Mouse (Mus musculus) heart, adult 2 months (tissue): ENCODE measurements at regions not wholly inside any gene's neighbourhood (a gene's known extent, or its start where the extent isn't known, plus 50 kb on each side); places are given as distances from the start of the nearest gene placed in this dataset.
A peak's percentile ranks its signal among the peaks of the same experiment; 100 is the strongest.

Experiments
- DNase-seq, 2 experiments: peaks; one replicate each; pipeline ENCODE4 v3.0.0; 2021
- H3K27ac ChIP-seq: fragments of 200-600 bp; 2 replicates; pipeline ENCODE4 v1.8.1; 2022
- H3K27me3 ChIP-seq: fragments of 200-500 bp; 2 replicates; pipeline ENCODE4 v1.6.1; 2012; ENCODE audit warnings: mild to moderate bottlenecking, low read length, inconsistent platforms, mixed read lengths; ENCODE audit not compliant: control insufficient read depth, insufficient read depth
- H3K36me3 ChIP-seq: fragments of 200-500 bp; 2 replicates; pipeline ENCODE4 v1.6.1; 2012; ENCODE audit warnings: low read length, inconsistent platforms; ENCODE audit not compliant: control insufficient read depth, insufficient read depth
- H3K4me1 ChIP-seq: fragments of 200-500 bp; 2 replicates; pipeline ENCODE4 v1.6.1; 2011; ENCODE audit warnings: low read length; ENCODE audit not compliant: control insufficient read depth, insufficient read depth
- H3K4me3 ChIP-seq: fragments of 200-600 bp; 2 replicates; pipeline ENCODE4 v1.8.1; 2022
- H3K79me2 ChIP-seq: fragments of 200-500 bp; replicated peaks from 2 replicates; pipeline ENCODE4 v1.6.1; 2012; ENCODE audit warnings: mild to moderate bottlenecking, inconsistent platforms, low read length, moderate library complexity, mixed read lengths; ENCODE audit not compliant: control insufficient read depth, insufficient read depth
- H3K9ac ChIP-seq: fragments of 200-500 bp; 2 replicates; pipeline ENCODE4 v1.6.1; 2012; ENCODE audit warnings: low read depth, mild to moderate bottlenecking, control low read depth, inconsistent platforms, low read length, mixed read lengths
- CTCF ChIP-seq: fragments of 200-600 bp; IDR thresholded peaks from 2 replicates; pipeline ENCODE4 v1.8.1; 2022; ENCODE audit warnings: antibody characterized with exemption, mild to moderate bottlenecking, moderate library complexity
- EP300 ChIP-seq: fragments of 200-500 bp; IDR thresholded peaks from 2 replicates; pipeline ENCODE4 v1.6.1; 2011; ENCODE audit warnings: low read depth, low read length, control low read depth; ENCODE audit not compliant: insufficient read depth
- POLR2A ChIP-seq: fragments of 200-500 bp; IDR thresholded peaks from 2 replicates; pipeline ENCODE4 v1.6.1; 2011; ENCODE audit warnings: mild to moderate bottlenecking, low read depth, low read length, control low read depth; ENCODE audit not compliant: insufficient read depth
- WGBS: fragments of 180-500 bp; shearing (Covaris S2); methylation state at CpG from one replicate; pipeline ENCODE4 v1.1.7; 2018; 5-methylcytosine and 5-hydroxymethylcytosine counted together
- intact Hi-C: fragments of 180-260 bp; cut with DNase I; formaldehyde crosslinking; loops from one replicate; pipeline ENCODE4 v1.15.1; 2025

GRCm38 (mm10) chr9:61077807-61078206 lies 283.5 kb downstream of the Uaca start:
- H3K4me3 ChIP-seq: no peak overlapping the region
- peaks cover 3% of the 10 kb centered on the region; the same call in 1 of the 2 replicates for H3K4me1 ChIP-seq
- no peak for DNase-seq
- no peaks in the 10 kb centered on the region for H3K27me3 ChIP-seq
- no peak overlapping the region for H3K27ac ChIP-seq
- intact Hi-C loops: no loop called here
- 67% methylated on average over 4 of the region's 4 CpGs for WGBS
- TF ChIP-seq POLR2A (no peak), EP300 (no peak), CTCF (no peak)
- H3K79me2 ChIP-seq: no peaks in the 10 kb centered on the region
- no peak overlapping the region for H3K9ac ChIP-seq
- H3K36me3 ChIP-seq: no peaks in the 10 kb centered on the region

DNA sequence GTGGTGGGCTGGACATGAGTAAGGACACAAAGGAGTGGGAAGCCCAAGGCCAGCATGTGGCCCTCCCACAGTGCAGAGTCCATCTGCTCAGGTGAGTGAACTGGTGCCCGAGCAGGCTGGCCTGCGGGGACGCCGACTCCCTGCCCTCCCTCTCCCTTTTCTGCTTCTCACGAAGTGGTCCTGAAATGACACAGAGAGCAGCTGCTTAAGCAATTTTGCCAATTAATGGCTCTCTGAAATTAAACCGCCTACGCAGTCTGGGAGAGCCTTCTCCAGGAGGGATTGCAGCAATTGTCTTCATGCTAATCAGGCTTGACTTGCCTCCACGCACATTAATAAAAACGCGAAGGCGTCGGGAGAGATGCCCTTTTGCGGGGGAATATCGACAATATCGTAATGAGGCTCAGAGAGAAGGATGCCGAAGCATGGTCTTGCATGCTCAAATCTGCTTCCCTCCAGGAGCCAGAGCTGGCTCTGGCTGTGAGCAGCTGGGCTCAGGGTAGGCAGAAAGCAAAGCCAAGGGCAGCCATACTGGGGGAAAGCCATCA lies 287.2 kb downstream of the Uaca start:
- Histone ChIP-seq H3K27ac (no peak overlapping the region), H3K79me2 (no peaks in the 10 kb centered on the region), H3K4me1 (no peaks in the 10 kb centered on the region), H3K4me3 (no peak overlapping the region), H3K9ac (no peak overlapping the region), H3K36me3 (no peaks in the 10 kb centered on the region), H3K27me3 (no peaks in the 10 kb centered on the region)
- intact Hi-C loops: no loop called here
- no peak for TF ChIP-seq CTCF
- no peak for TF ChIP-seq EP300
- TF ChIP-seq POLR2A: no peak
- DNase-seq: no peak
- 82% methylated on average over 16 of the region's 16 CpGs for WGBS

DNA sequence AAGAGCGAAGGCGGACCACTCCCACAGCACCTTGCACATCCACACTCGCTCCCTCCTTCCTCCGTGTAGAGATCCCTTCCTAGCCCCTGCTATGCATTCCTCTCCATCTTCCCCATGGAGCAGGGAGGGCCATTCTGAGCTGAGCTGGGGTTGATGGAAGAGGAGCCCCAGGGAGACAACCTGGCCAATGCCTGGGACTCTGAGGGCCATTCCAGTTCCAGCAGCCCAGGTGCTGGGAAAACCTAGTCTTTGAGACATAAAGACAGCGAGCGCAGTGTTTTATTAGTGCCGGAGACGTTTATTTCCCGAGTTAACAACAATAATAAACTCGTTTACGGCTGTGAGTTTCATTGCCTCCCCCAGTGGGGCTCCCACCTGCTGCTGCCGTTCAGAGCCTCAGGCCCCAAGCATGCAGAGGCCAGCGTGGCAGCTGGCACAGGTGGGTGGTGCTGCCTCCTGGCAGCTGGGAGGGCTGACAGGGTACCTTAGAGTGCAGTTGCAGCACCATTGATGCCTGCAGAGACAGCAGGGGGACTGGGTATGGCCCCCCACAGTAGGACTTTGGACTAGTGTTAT lies 287.4 kb upstream of the Tle3 start:
- no peaks in the 10 kb centered on the region for H3K36me3 ChIP-seq
- H3K27ac ChIP-seq: no peak overlapping the region
- intact Hi-C loops: no loop called here
- WGBS: 82% methylated on average over 13 of the region's 13 CpGs
- no peak overlapping the region for H3K9ac ChIP-seq
- DNase-seq: no peak
- no peak overlapping the region for H3K4me3 ChIP-seq
- no peaks in the 10 kb centered on the region for H3K4me1 ChIP-seq
- H3K79me2 ChIP-seq: no peaks in the 10 kb centered on the region
- no peaks in the 10 kb centered on the region for H3K27me3 ChIP-seq
- TF ChIP-seq EP300 (no peak), POLR2A (no peak), CTCF (no peak)

DNA sequence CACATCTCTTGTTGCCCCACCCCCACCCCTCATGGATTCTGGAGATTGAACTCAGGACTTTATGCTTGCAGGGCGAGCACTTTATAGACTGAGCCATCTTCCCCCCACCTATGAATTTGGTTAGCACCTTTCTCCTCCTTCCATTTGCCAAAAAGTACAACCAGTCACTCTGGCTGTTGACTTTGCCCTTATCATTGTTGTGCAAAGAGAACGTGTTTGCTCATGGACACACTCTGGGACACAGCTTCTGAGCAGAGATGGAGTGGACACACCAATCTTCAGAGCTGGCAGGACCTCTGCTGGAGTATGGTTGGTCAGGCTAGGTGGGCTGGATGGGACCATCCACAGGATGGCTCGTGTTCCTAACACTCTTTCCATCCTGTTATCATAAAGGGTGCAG lies 285.1 kb upstream of the Tle3 start:
- Histone ChIP-seq H3K4me3 (no peak overlapping the region), H3K4me1 (no peaks in the 10 kb centered on the region), H3K36me3 (no peaks in the 10 kb centered on the region), H3K79me2 (no peaks in the 10 kb centered on the region), H3K27ac (no peak overlapping the region), H3K27me3 (no peaks in the 10 kb centered on the region; the same call in none of the 2 replicates), H3K9ac (no peak overlapping the region)
- 67% methylated on average over 3 of the region's 3 CpGs for WGBS
- intact Hi-C loops: no loop called here
- TF ChIP-seq POLR2A: no peak
- no peak for TF ChIP-seq CTCF
- TF ChIP-seq EP300: no peak
- DNase-seq: no peak

DNA sequence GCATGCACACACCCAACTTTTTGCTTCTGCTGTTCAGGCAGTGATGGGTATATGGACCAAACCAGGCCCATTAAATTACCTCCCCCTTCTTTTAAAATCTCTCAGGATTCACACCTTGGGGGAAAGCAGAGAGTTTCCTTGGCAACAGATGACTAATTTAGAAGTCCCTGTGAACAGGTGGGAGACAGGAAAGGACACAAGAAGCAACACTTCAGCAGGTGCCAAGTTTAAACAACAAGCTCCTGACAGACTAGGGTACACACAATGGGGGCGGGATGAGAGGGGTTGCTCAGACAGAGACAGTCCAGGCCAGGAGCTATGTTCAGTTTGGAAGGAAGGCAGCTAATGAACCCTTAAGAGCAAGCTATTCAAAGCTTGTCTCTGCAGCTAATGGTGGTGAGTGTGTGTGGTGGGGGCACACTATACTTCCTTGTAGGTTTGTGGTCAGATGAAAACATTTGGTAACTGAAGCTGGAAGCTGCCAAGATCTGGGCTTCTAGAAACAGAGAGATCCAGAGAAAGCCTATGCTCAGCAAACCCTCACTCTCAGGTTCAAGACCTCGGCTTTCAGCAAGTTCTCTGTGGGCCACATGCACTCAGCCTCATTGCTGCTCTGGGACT lies 283.0 kb upstream of the Tle3 start:
- Histone ChIP-seq H3K36me3 (no peaks in the 10 kb centered on the region), H3K4me3 (no peak overlapping the region), H3K27me3 (no peaks in the 10 kb centered on the region; the same call in none of the 2 replicates), H3K9ac (no peak overlapping the region), H3K79me2 (no peaks in the 10 kb centered on the region), H3K27ac (no peak overlapping the region), H3K4me1 (no peaks in the 10 kb centered on the region)
- TF ChIP-seq POLR2A: no peak
- TF ChIP-seq EP300: no peak
- no peak for TF ChIP-seq CTCF
- intact Hi-C loops: no loop called here
- 87% methylated on average over 2 of the region's 2 CpGs for WGBS
- no peak for DNase-seq

DNA sequence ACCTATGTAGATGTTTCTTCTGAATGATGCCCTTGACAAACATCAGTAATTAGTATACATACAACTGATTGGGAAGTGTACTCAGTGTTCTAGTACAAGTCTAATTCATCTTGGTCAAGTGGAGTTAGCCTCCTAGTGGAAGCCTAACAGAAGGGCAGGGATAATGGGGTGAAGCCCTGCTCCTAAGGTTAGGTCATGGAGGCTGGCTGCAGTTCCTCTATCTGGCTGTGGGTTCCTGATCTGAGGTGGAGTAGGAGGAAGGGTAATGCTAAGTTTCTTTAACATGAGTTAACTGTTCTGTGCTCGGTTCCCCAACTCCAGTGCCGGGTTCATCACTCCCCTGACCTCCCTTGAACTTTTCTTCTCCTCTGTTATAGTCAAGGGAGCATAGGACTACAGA lies 281.1 kb upstream of the Tle3 start:
- Histone ChIP-seq H3K4me1 (no peaks in the 10 kb centered on the region), H3K27ac (no peak overlapping the region), H3K79me2 (no peaks in the 10 kb centered on the region), H3K4me3 (no peak overlapping the region), H3K27me3 (no peaks in the 10 kb centered on the region; the same call in none of the 2 replicates), H3K36me3 (no peaks in the 10 kb centered on the region), H3K9ac (no peak overlapping the region)
- intact Hi-C loops: no loop called here
- DNase-seq: no peak
- TF ChIP-seq CTCF (0 out of 2 replicates have a peak, but pooled peaks have one; percentile 8), POLR2A (no peak)
- 83% methylated on average over 2 of the region's 2 CpGs for WGBS
